Mouse (Mus musculus) erythroblast, embryonic 14.5 days (primary cell): ENCODE data around the gene Clk2.

Experiments used
- GATA1 ChIP-seq: IDR thresholded peaks from 2 replicates; pipeline ENCODE4 v1.6.1; 2012; ENCODE audit warnings: low read length, inconsistent platforms, mixed read lengths
- TAL1 ChIP-seq: IDR thresholded peaks from 3 replicates; pipeline ENCODE4 v1.6.1; 2012; ENCODE audit warnings: low read length, inconsistent platforms, mixed read lengths

DNA sequence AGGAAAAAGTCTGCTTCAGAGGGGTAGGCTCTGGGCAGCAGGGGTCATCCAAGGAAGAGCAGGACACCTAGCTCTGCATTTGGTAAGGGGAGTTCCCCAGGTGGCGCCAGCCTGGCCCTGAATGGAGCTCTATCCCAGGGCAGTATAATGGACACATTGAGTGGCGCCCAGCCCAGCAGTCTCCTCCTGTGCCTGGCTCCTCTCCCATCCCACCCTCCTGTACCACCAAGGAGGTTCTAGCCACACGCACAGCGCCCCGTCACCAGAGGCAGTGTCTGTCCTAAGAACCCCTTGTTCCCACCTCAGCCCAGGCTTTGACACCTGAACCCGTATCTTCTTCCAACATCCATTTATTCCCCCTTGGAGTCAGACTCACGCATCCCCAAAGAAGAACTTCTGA is 45.1 kb downstream of the Clk2 start:
- no peak for TF ChIP-seq GATA1
- no peak for TF ChIP-seq TAL1
